Mouse (Mus musculus) lung, postnatal 0 days (tissue): Measurements from ENCODE around the gene Dbndd1.

Experiments used
- CTCF ChIP-seq: IDR thresholded peaks from 2 replicates; pipeline ENCODE4 v1.5.1; 2016; ENCODE audit warnings: antibody characterized with exemption, mild to moderate bottlenecking
- EP300 ChIP-seq: IDR thresholded peaks from 2 replicates; pipeline ENCODE4 v1.6.1; 2016; ENCODE audit warnings: antibody characterized with exemption, mild to moderate bottlenecking, control low read depth

GRCm38 (mm10) chr8:123499556-123499955 lies 15.7 kb downstream of the Dbndd1 start:
- TF ChIP-seq EP300, result no peak
- TF ChIP-seq CTCF, result no peak
